34 mouse cellular contexts compared by ENCODE assay signal in the genomic region with DNA sequence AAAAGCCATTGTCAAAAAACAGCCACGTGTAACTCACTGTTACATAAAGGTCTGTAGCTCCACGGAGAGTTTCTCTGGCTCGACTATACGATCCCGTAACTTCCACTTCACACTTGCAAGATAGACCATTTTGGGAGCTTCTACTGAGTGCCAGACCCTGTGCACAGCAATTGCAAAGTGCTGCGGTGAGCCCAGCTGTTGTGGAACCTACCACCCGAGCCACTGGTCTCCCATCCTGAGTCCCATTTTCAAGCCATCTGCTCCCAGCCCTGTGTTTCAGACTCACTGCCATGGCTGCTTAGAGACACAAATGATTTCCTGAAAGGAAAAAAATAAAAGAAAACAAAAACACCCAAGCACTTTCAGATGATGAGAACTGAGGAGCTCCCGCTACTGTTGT.
"Had no signal": no experiment of that assay in that cellular context is flagged by ENCODE, and none has a peak within 500 bp of the region (broad histone marks: within the 10 kb centered on the region; RNA-seq: fewer than 3 reads in every experiment).

No protein-coding gene starts in this region.

- H3K4me2 ChIP-seq: heart, embryonic 12.5 days; heart, embryonic 13.5 days; heart, embryonic 15.5 days; hindbrain, embryonic 12.5 days; hindbrain, embryonic 13.5 days; hindbrain, embryonic 14.5 days; hindbrain, embryonic 15.5 days; intestine, embryonic 15.5 days; kidney, embryonic 15.5 days had no signal

- H3K9ac ChIP-seq: heart, embryonic 12.5 days; heart, embryonic 13.5 days; heart, embryonic 15.5 days; hindbrain, embryonic 12.5 days; hindbrain, embryonic 13.5 days; hindbrain, embryonic 14.5 days; hindbrain, embryonic 15.5 days; intestine, embryonic 15.5 days; kidney, embryonic 15.5 days had no signal

- H3K4me3 ChIP-seq: heart, embryonic 10.5 days; heart, embryonic 12.5 days; heart, embryonic 13.5 days; heart, embryonic 15.5 days; hindbrain, embryonic 10.5 days; hindbrain, embryonic 12.5 days; hindbrain, embryonic 13.5 days; hindbrain, embryonic 15.5 days; intestine, embryonic 15.5 days; kidney, embryonic 15.5 days; left cerebral cortex, adult 2 months had no signal

- DNase-seq: heart, postnatal 10 days; heart, postnatal 14 days; heart, postnatal 36 days; heart, postnatal 4 days; kidney, adult 11 months; kidney, adult 18-20 months; kidney, adult 2 months; kidney, adult 8-10 months; kidney, adult 9 months; kidney, postnatal 10 days; kidney, postnatal 14 days; kidney, postnatal 25 days; kidney, postnatal 36 days; kidney, postnatal 4 days; layer of hippocampus, adult 9-11 months; layer of hippocampus, postnatal 36 days had no signal

- H3K27me3 ChIP-seq: heart, embryonic 12.5 days; heart, embryonic 13.5 days; heart, embryonic 15.5 days; hindbrain, embryonic 15.5 days; intestine, embryonic 15.5 days had no signal

- ATAC-seq: hindbrain, embryonic 16.5 days; hindbrain, postnatal 0 days; inflammation-experienced regulatory T-cells, adult 6 months; intestine, embryonic 15.5 days; intestine, embryonic 16.5 days; intestine, postnatal 0 days had no signal

- H3K36me3 ChIP-seq: heart, embryonic 15.5 days; kidney, embryonic 15.5 days had no signal

- H3K27ac ChIP-seq: heart, embryonic 10.5 days; heart, embryonic 13.5 days; heart, embryonic 15.5 days; hindbrain, embryonic 10.5 days; hindbrain, embryonic 12.5 days; hindbrain, embryonic 13.5 days; hindbrain, embryonic 14.5 days; hindbrain, embryonic 15.5 days; hindbrain, postnatal 0 days; intestine, embryonic 15.5 days; kidney, embryonic 15.5 days; kidney, postnatal 0 days; left cerebral cortex, adult 2 months had no signal

- H3K9me3 ChIP-seq: heart, embryonic 10.5 days; heart, embryonic 12.5 days; heart, embryonic 13.5 days; heart, embryonic 15.5 days; hindbrain, embryonic 10.5 days; hindbrain, embryonic 12.5 days; hindbrain, embryonic 13.5 days; hindbrain, embryonic 15.5 days; intestine, embryonic 15.5 days; kidney, embryonic 15.5 days had no signal
